Mouse (Mus musculus): Measurements from ENCODE around the gene Bhmt2.

DNA sequence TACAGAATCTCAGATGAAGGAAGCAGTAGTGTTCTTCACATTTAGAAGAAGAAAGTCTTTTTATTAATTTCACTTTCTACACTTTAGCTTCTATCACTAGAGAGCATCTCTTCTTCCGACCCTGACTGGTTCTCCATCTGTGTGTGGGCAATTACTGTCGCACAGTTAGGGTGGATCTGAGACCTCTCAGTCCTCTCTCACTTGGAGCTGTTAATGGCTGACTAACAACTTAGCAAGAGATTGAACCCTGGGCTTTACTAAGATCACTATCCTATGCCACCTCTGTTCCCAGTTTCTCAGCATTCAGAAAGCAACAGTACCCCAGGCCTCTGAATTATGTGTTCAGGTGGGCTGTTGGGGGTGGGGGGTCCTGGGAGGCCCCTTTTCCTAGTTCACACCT lies 806 bp downstream of the Bhmt2 start:
- TF ChIP-seq CTCF (IDR thresholded peaks at IDR 0.05; ENCODE audit: extremely low read depth, insufficient read depth, low read length) (no peak), POLR2A (IDR thresholded peaks at IDR 0.05; ENCODE audit: extremely low read depth, insufficient read depth, low read length) (no peak)
